Mouse (Mus musculus): ENCODE results near the gene Cped1.
"Not testable (repeated sequence)": the region's sequence is repeated elsewhere in the genome, so short reads cannot be mapped to it uniquely, and the experiment has no call there.

Cped1 gene

DNA sequence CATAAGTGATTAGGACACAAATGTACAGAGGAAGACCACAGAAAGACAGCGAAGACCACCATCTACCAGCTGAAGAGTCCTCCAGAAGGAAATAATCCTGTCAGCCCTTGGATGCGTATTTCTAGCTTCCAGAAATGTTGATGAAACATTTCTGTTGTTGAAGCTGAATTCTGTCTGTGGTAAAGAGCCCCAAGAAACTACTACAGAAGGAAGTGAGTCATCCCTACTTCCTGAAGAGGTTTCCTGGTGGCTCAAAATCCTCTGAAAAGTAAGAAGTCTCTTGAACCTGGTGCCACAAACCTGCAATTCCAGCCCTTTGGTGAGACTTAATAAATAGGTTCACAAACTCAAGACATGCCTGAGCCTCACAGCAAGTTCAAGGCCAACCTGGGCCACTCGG lies 245.5 kb downstream of the Cped1 start:
- no peak for DNase-seq (ENCODE audit: low spot score)

DNA sequence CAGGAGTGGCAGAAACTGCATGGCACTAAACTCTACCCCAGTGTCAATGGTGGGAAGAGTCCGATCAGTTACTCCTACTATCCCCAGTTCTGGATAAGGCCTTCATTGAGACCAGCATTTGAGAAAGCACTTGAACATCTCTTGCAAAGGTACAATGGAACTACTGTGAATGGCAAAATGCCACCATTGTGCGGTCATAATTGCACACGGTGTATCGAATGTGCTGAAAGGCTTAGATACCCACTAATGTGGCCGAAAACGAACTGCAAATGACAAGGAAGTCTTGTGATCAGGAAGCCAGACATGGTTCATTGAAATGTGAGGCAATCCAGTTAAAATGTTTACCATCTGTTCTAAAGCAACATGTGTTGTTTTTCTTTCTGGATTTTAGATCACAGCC lies 247.8 kb downstream of the Cped1 start:
- no peak for DNase-seq (ENCODE audit: low spot score)

DNA sequence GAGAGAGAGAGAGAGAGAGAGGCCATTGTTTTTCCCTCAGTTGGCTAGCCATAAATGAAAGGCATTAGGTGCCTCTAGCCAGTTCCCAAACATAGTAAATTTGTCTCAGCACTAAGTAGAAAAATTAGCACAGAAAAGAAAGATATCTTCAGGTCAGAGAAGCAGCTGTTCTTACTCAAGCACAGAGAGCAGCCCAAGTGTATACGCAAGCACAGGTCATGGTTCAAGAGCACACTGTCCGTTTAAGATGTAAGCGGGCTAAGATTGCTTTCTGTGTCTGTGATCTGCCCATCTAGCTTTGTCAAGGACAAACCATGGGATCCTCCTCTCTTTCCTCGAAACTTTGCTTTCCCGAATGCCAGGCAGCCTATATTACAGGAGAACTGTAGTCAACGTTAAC lies 249.4 kb downstream of the Cped1 start:
- DNase-seq (ENCODE audit: low spot score): no peak

DNA sequence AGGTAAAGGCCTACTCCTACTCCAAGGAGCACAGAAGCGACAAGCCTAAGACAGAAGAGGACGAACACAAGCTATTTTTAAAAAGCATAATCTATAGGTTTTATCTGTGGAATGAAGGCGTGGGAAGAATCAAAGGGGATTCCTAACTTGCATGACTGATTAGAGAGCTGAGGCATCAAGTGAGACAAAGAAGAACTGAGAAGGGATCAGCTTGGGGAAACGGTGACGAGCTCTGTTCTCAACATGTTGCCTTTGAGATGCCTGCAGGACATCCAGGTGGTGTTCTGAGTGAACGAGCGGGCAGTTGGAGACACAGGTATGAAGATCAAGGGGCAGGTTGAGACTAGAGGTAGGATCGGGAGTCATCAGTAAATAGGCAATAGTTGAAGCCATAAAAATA lies 257.6 kb downstream of the Cped1 start:
- DNase-seq (ENCODE audit: low spot score): no peak

DNA sequence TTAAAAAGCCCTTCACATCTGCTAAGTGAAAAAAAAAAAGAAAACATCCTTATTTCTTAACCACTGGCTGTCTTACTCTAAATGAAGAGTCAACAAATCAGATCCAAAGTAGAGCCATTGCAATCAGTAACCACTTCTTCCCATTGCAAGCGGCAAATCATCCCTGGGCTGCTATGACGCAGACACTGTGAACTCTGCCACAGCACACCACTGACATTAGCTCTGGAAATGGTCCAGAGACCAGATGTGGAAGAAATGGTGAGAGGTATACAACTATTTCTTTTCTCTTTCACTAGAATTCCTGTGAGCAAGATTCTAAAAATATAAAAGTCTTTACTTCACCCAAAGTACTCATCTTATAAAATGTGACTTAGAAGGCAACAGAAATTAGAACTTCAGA lies 261.0 kb downstream of the Cped1 start:
- DNase-seq (ENCODE audit: low spot score): no peak

DNA sequence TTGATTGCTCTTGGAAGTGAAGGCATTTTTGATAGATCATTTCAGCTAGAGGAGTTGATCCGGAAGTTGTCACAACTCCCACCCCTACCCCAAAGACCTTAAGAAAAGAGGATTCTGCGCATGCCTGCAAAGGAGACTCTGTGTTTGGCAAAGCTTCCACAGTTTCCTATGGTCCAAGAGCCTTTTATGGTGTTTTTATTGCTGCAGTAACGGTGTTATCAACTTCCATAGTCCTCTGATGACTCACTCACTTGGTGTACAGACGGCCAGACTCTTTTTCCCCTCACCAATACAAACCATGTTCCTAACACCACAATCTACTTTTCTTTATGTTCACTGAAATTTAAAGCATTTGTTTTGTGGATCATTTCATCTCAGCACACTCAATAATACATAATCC lies 273.1 kb downstream of the Cped1 start:
- DNase-seq (ENCODE audit: low spot score): no peak

DNA sequence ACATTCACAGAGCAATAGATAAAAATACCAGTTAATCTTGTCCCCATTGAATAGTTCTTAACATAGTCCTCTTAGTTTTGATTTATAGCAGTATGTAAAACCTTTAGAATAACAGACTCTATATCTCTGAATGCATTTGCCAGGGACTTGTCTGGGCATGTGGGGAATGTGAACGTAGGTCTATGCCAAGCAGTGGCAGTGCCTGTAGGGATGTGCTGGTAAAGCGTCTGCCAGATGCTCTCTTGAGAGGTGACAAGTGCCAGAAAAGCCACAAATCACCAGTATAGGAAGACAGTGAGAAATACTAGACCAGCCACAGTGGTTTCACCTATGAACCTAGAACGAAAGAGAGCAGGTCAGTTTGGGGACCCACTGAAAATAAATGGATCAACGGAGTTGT lies 276.8 kb downstream of the Cped1 start:
- DNase-seq (ENCODE audit: low spot score): no peak

DNA sequence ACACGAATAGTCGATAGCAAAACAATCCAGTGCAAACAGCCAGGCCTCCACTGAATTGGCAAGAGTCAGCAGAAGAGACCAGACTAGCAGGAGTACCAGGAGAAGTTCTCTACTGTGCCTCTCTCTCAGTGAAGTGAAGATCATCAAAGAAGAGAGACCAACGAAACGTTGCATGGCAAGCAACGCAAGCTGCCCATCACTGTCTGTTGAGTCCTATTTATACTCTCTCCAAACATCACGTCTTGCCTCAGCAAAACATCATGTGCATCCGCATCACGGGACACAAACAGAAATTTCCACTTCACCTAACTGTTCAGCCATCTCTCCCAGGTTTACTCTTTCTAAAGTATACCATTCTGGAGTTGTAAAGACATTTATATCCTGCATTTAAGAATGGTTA lies 278.4 kb downstream of the Cped1 start:
- not testable (repeated sequence) for DNase-seq (ENCODE audit: low spot score)

DNA sequence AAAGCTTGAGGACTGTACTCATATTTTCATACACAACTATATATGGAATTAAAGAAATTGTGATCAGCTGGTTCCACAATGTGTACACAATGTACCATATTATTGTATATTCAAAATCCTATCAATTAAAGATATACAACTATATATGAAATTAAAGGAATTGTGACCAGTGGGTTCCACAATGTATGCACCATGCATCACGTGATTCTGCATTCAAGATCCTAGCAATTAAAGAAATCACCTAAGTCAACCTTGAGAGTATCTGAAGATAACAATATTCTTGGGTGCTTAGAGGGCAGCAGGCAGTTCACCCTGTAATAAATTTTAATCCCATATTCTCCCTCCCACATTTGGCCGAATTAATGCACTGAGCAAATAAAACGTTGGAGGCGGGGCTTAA lies 280.3 kb downstream of the Cped1 start:
- no peak for DNase-seq (ENCODE audit: low spot score)

DNA sequence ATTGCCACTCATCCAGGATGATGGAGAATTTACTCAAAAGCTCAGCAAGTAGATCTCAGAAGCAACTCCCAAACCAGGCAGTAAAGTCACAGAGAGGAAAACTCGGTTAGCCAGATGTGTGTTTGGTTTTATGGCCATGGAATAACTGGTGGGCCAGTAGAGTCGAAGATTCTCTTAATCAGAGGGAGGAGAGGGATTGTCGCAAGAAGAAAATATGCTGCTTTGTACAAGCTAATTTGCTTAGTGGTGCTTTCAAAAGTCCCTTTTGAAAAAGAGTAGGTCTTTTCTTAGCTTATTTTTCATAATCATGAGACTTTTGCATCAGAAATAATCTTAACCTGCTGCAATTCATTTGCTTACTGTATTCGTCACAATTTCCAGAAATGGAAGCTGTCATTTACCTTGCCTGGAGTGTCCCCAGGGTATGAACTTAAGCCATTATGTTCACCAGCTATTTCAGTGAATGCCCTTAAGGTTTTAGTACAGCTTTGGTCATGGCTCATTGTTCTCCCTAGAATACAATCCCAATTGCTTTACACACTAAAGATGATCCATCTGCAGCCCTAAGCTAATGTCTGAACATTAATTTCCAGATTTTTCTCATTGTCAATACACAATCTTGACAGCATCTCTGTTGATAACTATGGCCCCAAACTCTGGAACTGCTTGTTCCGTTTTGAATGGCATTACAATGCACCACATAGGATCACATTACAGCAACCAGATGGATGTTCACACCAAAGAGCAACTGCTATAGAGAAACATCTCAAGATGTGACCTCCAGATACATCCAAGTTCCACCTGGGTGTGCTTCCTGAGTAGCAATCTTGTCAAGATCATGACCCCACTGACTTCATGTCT lies 282.3 kb downstream of the Cped1 start:
- no peak for DNase-seq (ENCODE audit: low spot score)

DNA sequence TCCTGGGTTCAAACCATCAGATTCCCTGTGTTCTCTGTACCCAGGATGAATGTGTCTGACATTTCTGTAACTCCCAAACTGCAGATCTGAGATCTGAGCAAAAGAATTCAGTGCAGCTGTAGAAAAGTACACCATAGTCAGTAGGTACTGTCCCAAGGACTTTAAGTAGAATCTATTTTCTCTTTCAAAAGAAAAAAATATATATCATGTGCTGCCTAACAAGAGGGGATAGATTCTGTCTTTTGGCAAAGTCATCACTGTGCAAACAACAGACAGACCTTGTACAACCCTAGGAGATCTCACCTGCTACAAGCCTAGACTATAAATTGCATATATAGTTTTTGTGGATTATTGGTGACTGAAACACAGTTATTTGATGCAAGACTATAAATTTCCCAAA lies 283.0 kb downstream of the Cped1 start:
- DNase-seq (ENCODE audit: low spot score): no peak

DNA sequence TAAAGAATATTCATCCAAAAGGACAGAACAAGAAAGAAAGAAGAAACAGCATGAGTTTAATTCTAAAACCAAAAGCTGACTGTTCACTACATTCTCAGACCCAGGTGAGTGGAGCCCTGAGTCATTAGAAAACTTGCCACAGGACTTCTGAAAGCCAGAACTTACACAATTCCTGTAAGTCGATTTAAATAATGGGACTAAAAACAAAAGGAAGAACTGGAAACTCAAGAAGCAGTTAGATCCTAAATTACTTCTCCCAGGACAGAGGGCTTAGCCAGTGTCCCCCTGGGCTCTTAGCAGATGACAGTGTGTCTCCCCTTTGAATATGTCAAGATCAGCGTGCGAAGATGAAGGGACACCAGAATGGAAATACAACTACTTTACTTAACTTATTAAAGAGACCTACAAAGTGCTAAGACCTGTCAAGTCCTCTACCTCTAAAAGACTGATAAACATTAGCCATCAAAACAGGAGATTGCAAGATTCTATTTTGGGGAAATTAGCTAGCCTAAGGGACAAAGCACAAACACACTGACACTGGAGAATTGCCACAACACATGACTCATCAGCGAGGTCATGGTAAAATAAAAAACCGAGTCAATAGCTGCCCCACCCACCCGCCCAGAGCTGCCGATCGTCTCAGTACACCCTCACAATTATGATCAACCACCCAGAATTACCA lies 284.3 kb downstream of the Cped1 start:
- no peak for DNase-seq (ENCODE audit: low spot score)

DNA sequence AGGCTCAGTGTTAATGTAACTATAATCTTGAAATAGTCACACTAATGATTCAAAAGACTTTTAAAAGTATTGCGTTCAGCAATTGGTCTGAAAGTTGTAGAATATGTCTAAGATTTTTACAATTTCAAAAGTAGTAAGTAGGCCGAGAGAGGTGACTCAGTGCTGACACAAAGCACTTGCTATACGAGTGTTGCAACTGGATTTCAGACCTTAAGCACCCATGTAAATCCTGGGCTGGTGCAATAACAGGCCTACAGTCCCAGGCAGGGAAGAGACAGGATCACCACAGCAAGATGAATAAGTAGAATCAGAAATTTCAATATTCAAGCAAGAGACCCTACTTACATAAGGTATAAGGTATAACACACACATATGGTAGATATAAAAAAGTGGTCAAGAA lies 292.2 kb downstream of the Cped1 start:
- no peak for DNase-seq (ENCODE audit: low spot score)

DNA sequence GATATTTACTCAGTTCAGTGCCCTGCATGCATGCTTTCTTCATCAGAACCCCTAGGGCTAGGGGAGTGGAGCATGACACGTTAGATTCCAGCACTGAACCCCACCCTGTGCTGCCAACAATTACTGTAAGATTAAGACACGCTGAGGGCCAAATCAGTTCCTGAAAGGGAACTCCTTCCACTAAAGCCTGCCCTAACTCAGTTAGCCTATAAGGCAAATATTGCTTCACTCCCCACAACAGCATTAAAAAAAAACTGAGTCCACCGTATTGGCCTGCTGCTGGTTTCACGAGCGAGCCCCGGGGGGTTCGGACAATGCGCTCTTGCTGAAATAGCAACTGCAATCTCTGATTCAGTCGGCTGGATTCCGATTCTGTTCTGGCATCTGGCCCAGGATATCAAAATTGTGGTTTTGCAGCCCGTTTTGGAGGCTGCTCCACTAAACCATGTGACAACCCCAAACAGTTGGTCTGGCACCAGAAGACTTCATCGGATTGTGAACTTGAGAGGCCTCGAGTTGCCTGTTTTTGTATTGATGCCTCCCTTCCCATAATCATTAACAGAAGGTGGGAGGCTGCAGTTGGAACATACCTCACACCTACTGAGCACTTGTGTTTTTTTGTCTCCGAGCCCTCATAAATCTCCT lies 294.6 kb downstream of the Cped1 start:
- DNase-seq (ENCODE audit: low spot score): peak; percentile 23

DNA sequence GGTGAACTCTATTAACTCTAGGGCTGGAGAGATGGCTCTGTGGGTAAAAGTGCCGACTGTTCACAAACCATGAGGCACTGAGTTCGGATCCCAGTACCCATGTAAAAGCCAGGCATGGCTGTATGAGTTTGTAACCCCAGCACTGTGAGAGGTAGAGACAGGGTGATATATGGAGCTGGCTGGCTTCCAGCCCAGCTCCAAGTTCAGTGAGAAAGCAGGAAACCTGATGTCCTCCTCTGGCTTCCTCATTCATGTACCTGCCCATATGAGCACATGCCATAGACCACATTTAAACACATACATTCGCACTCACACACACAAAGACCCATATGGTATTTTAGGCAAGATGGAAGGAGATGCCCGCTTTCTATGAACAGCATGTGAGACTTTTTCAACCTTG lies 296.7 kb downstream of the Cped1 start:
- DNase-seq (ENCODE audit: low spot score): no peak

DNA sequence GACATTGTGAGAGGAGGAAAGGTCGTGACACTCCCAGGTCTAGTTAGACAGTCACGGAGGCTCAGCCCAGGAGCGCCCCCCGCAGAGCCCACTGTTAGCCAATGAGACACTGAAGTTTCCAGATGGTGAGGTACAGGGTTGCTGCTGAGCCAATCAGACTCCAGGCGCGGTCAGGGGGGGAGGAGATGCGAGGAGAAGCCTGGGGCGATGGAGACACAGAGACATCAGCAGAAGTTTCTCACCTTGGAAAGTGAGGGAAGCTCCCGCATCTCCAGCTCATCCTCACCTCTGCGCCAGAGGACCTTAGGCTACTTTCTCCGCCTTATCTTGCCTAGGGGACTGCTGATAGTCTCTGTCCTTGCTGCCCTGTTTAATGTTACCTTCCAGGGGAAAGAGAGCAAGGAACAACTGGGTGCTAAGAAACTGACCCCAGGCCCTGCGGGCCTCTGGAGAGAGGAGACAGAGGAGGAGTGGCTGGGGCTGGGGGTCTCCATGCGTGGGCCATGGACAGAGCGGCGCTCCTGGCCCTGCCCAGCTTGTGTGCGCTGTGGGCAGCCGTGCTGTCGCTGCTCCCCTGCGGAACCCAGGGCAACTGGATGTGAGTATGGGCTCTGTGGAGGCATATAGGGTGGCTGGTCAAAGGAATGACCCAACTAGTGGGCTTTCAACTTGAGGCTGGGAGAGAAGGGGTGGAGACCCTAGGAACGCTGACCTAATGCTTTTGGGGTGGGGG lies 302.5 kb downstream of the Cped1 start, which contains the start of gene Wnt16:
TSS of gene Wnt16 (plus strand) at position 224 of the 733 bp plus-strand sequence.
- DNase-seq (ENCODE audit: low spot score): no peak

DNA sequence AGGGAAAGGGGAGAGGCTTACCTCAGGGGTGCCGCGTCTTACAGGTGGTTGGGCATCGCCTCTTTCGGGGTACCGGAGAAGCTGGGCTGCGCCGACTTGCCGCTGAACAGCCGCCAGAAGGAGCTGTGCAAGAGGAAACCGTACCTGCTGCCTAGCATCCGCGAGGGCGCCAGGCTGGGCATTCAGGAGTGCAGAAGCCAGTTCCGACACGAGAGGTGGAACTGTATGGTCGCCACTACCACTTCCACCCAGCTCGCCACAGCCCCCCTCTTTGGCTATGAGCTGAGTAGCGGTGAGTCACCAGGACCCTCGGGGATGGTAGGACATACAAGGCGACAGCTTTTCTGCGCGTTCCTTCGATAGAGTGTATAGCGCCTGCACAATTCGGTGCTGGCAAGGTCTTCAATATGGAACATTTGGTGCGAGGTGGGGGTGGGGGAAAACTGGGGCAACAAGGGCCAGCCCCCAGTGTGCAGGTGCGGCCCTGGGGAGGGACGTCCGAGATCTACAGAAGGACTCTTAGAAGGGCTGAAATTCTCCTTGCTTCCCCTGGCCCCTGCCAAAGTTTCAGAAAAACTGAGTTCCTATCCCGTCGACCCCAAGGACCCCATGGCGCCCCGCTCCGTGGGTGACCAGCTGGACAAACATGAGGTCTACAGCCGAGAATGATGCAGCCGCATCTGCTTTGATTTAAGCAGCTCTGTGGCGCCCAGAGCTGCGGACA lies 303.2 kb downstream of the Cped1 start:
- peak; percentile 26 for DNase-seq (ENCODE audit: low spot score)

DNA sequence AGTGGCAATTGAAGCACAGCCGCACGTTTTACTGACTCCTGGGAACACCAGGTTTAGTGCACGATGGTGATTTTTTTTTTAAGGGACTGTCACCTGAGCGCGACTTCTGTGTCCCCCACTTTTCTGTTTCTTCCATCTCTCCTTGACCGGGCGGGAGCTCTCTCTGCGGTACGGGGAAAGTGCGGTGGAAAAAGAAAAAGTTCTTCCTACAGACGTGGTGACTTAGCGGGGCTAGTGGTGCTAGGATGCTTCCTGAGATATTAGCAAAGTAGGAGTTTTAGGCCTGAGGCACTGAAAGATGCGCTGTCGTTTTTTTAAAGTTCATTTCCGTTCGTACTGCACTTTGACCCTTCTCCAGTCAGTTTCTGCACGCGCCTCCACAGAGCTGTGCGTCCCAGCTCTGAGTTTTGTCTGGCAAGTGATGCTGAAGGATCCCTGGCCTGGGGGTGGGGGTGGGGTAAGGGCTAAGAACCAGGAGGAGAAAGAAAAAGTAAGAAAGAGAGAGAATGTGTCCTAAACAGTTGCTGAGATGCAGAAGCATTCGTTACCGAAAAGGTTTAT lies 303.8 kb downstream of the Cped1 start:
- DNase-seq (ENCODE audit: low spot score): no peak

DNA sequence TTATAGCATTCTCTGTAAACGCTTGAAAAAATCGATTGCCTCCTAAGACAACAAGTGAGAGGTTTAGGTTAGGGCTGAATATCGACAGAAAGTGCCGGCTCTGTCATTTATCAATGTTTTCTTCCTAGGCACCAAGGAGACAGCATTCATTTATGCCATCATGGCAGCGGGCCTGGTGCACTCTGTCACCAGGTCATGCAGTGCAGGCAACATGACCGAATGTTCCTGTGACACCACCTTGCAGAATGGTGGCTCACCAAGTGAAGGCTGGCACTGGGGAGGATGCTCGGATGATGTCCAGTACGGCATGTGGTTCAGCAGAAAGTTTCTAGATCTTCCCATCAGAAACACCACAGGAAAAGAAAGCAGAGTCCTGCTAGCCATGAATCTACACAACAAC lies 305.1 kb downstream of the Cped1 start:
- DNase-seq (ENCODE audit: low spot score): no peak

DNA sequence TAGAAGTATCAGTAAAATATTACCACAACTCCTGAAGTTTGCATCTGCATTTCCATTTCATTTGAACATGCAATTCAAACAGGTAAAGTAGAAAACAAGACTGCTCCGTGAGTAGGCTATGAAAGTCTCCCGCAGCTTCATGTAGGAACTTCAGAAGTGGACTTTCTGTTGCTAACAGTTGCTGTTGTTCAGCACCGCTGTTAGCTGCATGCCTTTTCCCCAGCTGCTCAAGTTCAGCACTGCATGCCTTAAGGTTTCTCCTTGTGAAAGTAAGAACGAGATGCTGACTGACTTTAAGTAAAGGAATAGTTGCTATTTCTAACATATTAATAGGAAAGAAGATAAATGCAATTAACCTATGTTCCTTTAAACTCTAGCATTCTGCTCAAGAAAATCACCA lies 306.3 kb downstream of the Cped1 start:
- no peak for DNase-seq (ENCODE audit: low spot score)

DNA sequence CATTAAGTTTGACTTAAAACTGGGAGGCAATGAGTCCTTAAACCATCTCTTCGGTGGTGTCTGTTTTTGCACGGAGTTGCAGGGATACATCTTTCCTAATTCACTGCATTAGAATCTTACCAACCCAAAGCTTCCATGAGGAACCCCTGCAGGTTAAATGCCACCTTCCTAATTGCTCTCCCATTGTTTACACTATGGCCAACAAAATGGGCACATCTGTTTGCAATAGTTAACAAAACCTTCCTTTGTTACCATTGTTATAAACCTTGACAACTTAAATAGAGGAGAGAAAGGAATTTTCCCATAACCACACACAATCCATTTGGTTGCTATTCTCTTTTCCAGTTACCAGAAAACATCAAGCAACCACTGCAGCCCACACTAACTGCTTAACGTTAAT lies 308.2 kb downstream of the Cped1 start:
- DNase-seq (ENCODE audit: low spot score): no peak

All from urinary bladder, postnatal 25 days (tissue).